Mouse (Mus musculus) bone marrow, adult 2 months (tissue): ENCODE data around the gene Eif6.

ENCODE experiments used
- CTCF ChIP-seq: fragments of 200-500 bp; IDR thresholded peaks from 2 replicates; pipeline ENCODE4 v1.5.1; 2011; ENCODE audit warnings: low read length, control low read depth; ENCODE audit not compliant: control insufficient read depth, insufficient read depth
- POLR2A ChIP-seq: fragments of 200-500 bp; IDR thresholded peaks from 2 replicates; pipeline ENCODE4 v1.6.1; 2011; ENCODE audit warnings: low read depth, mild to moderate bottlenecking, control low read depth, low read length, borderline replicate concordance; ENCODE audit not compliant: control insufficient read depth

DNA sequence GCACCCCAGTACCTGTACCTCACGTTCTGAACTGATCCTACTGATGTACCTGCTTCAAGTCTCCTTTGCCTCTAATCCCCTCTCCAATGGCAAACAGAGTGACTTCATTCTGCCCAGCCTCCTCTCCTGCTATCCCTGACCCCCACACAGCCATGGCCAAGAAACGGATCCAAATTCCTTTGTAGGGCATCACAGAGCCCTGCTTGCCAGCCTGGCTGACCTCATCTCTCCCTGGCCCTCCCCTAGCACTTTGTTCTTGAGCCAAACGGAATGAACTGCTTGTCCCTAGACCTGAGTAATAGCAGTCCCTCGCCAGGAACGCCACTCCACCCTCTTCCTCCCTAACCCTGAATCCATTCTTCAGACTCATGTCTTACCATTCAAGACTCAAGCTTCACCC, 20.2 kb downstream of the Eif6 start:
- no peak for TF ChIP-seq POLR2A
- TF ChIP-seq CTCF: no peak
